Mouse (Mus musculus) right cerebral cortex, postnatal 10 days (tissue): ENCODE measurements around the gene Trhr2.
A peak's percentile ranks its signal among the peaks of the same experiment; 100 is the strongest.

Experiments
- DNase-seq, 2 experiments: peaks; one replicate each; pipeline ENCODE4 v3.0.0; 2021; ENCODE audit warnings: low spot score in 2 of 2

Trhr2 gene

GRCm38 (mm10) chr8:122360696-122361416 lies at the start of gene Trhr2:
Gene Trhr2, minus strand, starts transcription at chr8:122360746.
- DNase-seq: no peak

- no peak for DNase-seq
These were observed 47.1 kb upstream of the Trhr2 start for GRCm38 (mm10) chr8:122407678-122408077.

GRCm38 (mm10) chr8:122405146-122405805 lies 44.7 kb upstream of the Trhr2 start:
- no peak for DNase-seq

- DNase-seq: no peak
These were observed 37.6 kb upstream of the Trhr2 start for GRCm38 (mm10) chr8:122398186-122398585.

- no peak for DNase-seq
These were observed 34.7 kb upstream of the Trhr2 start for GRCm38 (mm10) chr8:122395291-122395690.

- DNase-seq: no peak
These were observed 33.2 kb upstream of the Trhr2 start for GRCm38 (mm10) chr8:122393717-122394116.

GRCm38 (mm10) chr8:122390758-122391157 lies 30.2 kb upstream of the Trhr2 start:
- DNase-seq: no peak

- no peak for DNase-seq
These were observed 28.8 kb upstream of the Trhr2 start for GRCm38 (mm10) chr8:122389357-122389756.

- DNase-seq: no peak
These were observed 22.5 kb upstream of the Trhr2 start for GRCm38 (mm10) chr8:122383039-122383438.

GRCm38 (mm10) chr8:122376365-122377231 lies 16.1 kb upstream of the Trhr2 start, which contains the start of gene Zc3h18:
Gene Zc3h18, plus strand, starts transcription at chr8:122376609.
- DNase-seq: peak; percentile 99 to 100

GRCm38 (mm10) chr8:122375751-122376364 lies 15.3 kb upstream of the Trhr2 start:
- DNase-seq: no peak

GRCm38 (mm10) chr8:122375320-122375719 lies 14.8 kb upstream of the Trhr2 start:
- no peak for DNase-seq

GRCm38 (mm10) chr8:122371706-122372105 lies 11.2 kb upstream of the Trhr2 start:
- no peak for DNase-seq

- DNase-seq: peak; percentile 67 to 79
These were observed 9.1 kb upstream of the Trhr2 start for GRCm38 (mm10) chr8:122369665-122370064.

- DNase-seq: no peak
These were observed 7.9 kb upstream of the Trhr2 start for GRCm38 (mm10) chr8:122368494-122368893.

- no peak for DNase-seq
These were observed 2.4 kb upstream of the Trhr2 start for GRCm38 (mm10) chr8:122362967-122363366.

- no peak for DNase-seq
These were observed 1.7 kb upstream of the Trhr2 start for GRCm38 (mm10) chr8:122362271-122362670.

- DNase-seq: no peak
These were observed 1.3 kb downstream of the Trhr2 start for GRCm38 (mm10) chr8:122359111-122359775.

GRCm38 (mm10) chr8:122357641-122358040 lies 2.9 kb downstream of the Trhr2 start:
- DNase-seq: no peak

GRCm38 (mm10) chr8:122357202-122357601 lies 3.3 kb downstream of the Trhr2 start:
- no peak for DNase-seq
